Mouse (Mus musculus): ENCODE data around the gene Thap12.

- TF ChIP-seq CTCF (IDR thresholded peaks at IDR 0.05; ENCODE audit: low read depth, low read length), result no peak
- TF ChIP-seq TAL1 (conservative IDR thresholded peaks at IDR 0.05; ENCODE audit: low read depth, low read length), result no peak
- no peak for TF ChIP-seq POLR2AphosphoS5 (IDR thresholded peaks at IDR 0.05; ENCODE audit: insufficient replicate concordance, low read depth, low read length)
- TF ChIP-seq GATA1 (IDR thresholded peaks at IDR 0.05; ENCODE audit: borderline replicate concordance, low read length), result no peak
- TF ChIP-seq GATA2 (IDR thresholded peaks at IDR 0.05; ENCODE audit: borderline replicate concordance, low read depth, low read length), result no peak
Measured at GRCm38 (mm10) chr7:98701771-98702170, 1.1 kb upstream of the Thap12 start.
